Mouse (Mus musculus) gonadal fat pad, adult 2 months (tissue): ENCODE measurements around the gene Adprhl2. TPM values are rescaled to one million over a fixed set of nuclear protein-coding genes. Genes with fewer than 3 reads are reported as not detected.

Source experiments
- DNase-seq: peaks from one replicate; pipeline ENCODE4 v3.0.0-alpha.2; 2012; ENCODE audit warnings: low read depth
- polyA plus RNA-seq: library from polyadenylated mRNA; depleted of rRNA; stranded (reverse); fragments of >200 nt; gene quantifications from 2 replicates; pipeline ENCODE4 v1.2.3, GENCODE M21; 2012

Adprhl2 gene
- polyA plus RNA-seq, 1 experiment: 38.0 TPM

GRCm38 (mm10) chr4:126306058-126306457 lies 15.4 kb downstream of the Adprhl2 start:
- DNase-seq: no peak

- no peak for DNase-seq
These were observed 16.1 kb downstream of the Adprhl2 start for GRCm38 (mm10) chr4:126305428-126305827.

- no peak for DNase-seq
These were observed 17.6 kb downstream of the Adprhl2 start for GRCm38 (mm10) chr4:126303877-126304276.

- DNase-seq: no peak
These were observed 19.8 kb downstream of the Adprhl2 start for GRCm38 (mm10) chr4:126301584-126302309.

GRCm38 (mm10) chr4:126300916-126301583 lies 20.5 kb downstream of the Adprhl2 start:
- no peak for DNase-seq

GRCm38 (mm10) chr4:126296617-126297101 lies 24.8 kb downstream of the Adprhl2 start:
- DNase-seq: no peak

- no peak for DNase-seq
These were observed 25.6 kb downstream of the Adprhl2 start for GRCm38 (mm10) chr4:126295937-126296336.

- DNase-seq: no peak
These were observed 26.4 kb downstream of the Adprhl2 start for GRCm38 (mm10) chr4:126295152-126295551.

- no peak for DNase-seq
These were observed 30.3 kb downstream of the Adprhl2 start for GRCm38 (mm10) chr4:126291196-126291595.

- DNase-seq: no peak
These were observed 31.2 kb downstream of the Adprhl2 start for GRCm38 (mm10) chr4:126290314-126290713.

GRCm38 (mm10) chr4:126288085-126288666 lies 33.3 kb downstream of the Adprhl2 start:
- no peak for DNase-seq

GRCm38 (mm10) chr4:126287302-126287995 lies 34.1 kb downstream of the Adprhl2 start:
- DNase-seq: no peak

GRCm38 (mm10) chr4:126286492-126286891 lies 35.0 kb downstream of the Adprhl2 start, which contains the start of gene Col8a2:
Gene Col8a2 (plus strand): TSS chr4:126286793.
- no peak for DNase-seq

GRCm38 (mm10) chr4:126283582-126283981 lies 37.9 kb downstream of the Adprhl2 start:
- DNase-seq: no peak

GRCm38 (mm10) chr4:126281706-126282105 lies 39.8 kb downstream of the Adprhl2 start:
- DNase-seq: no peak

GRCm38 (mm10) chr4:126278961-126279360 lies 42.5 kb downstream of the Adprhl2 start:
- DNase-seq: no peak

- no peak for DNase-seq
These were observed 43.0 kb downstream of the Adprhl2 start for GRCm38 (mm10) chr4:126278565-126278915.

- DNase-seq: no peak
These were observed 43.5 kb downstream of the Adprhl2 start for GRCm38 (mm10) chr4:126277906-126278564.

- no peak for DNase-seq
These were observed 45.8 kb downstream of the Adprhl2 start for GRCm38 (mm10) chr4:126275681-126276131.

GRCm38 (mm10) chr4:126275081-126275480 lies 46.4 kb downstream of the Adprhl2 start:
- no peak for DNase-seq

GRCm38 (mm10) chr4:126273753-126274152 lies 47.8 kb downstream of the Adprhl2 start:
- DNase-seq: no peak
